Mouse (Mus musculus): ENCODE results near the gene Smpd3.

Gene Smpd3

DNA sequence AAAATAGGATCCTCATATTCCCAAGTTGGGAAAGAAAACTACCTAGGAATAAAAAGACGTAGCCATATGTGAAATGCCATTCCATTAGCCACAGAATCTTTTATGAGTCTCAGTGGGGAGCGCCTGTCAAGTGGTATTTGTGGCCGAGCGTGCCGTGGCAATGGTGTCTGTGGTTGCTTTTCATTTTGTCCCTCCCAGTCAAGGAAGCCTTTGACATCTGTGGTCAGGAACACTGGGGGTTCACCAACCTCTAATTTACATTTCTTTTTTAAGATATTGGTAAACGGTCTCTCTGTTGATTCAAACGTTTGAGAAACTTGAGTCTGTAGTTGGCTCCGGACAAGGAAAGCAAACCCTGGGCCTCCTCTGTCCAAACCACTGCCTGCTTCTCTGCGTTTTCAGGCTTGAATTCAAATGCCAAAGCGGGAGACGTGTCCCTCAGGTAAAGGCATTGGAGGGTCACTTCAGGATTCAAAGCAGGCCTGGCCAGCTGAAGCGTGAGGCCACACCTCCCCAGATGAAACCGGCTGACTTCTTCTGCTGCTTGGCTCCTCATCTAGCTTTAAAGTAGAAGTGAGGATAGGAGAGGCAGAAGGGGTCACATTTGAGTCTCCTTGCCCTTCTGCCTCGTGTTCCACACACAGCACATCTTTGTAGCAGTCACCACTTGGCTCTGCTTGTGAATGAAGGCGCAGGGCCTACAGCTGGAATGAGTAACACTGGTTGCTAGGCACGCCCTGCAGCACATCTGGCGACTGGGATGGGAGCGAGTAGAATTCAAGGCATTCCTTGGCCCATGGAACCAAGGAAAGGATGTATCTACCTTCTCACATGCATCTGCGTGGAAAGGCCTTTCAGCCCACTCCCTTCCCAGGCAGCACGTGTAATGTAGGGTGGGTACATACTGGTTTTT is 45.0 kb downstream of the Smpd3 start:
- no peak for DNase-seq (ENCODE audit: low spot score in 2 of 2)

DNA sequence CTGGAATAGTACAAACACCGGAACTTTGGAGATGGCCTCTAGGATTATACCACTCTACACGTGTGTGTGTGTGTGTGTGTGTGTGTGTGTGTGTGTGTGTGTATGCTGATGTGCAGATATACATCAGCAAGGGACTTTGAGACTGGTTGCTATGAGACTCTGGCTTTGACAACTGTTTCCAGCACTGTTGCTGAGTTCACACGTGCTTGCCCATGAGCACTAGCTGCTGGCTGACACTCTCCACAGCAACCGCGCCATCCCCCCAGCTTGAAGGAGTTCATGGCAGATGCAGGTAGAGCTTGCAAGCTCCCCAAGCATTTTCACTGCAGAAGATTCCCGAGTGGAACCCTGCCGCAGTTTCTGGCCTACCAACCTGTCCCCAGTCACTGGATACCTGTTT is 48.3 kb downstream of the Smpd3 start:
- peak in 1 of 2 experiments; percentile 67 for DNase-seq (ENCODE audit: low spot score in 2 of 2)

DNA sequence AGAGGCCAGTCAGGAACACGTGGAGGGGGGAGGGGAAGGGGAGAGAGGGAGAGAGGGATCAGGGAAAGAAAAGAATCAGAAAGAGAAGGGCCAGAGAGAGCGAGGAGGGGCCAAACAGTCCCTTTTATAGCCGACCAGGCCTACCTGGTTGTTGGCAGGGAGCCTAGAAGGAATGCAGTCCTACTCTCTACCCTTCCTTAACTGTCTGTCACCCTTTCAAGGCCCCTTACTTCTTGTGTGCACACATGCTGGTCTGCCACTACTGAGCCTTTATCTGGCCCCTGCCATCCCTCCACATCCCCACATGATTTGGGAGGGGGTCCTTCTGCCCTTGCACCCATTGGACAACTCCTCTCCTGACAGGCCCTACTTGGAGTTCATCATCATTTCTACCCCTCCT is 49.1 kb downstream of the Smpd3 start:
- no peak for DNase-seq (ENCODE audit: low spot score in 2 of 2)

DNA sequence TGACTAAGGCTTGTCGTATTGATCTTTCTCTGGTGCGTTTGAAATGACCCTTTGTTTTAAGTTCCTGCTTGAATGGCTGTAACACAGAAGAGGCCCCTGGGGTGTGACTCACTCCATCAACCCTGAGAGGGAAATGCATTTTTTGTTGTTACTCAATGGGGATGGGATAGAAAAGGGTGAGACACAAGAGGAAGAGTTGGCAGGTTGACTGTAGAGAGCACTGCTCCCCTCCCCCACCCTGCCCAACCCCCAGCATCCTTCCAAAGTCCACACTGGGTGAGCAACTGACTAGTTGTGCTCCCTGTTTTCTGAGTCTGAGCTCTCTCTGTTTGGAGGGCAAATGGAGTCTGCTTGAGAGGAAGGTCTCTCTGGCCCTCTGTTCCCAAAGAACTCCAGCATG is 50.3 kb downstream of the Smpd3 start:
- DNase-seq (ENCODE audit: low spot score in 2 of 2) = no peak

DNA sequence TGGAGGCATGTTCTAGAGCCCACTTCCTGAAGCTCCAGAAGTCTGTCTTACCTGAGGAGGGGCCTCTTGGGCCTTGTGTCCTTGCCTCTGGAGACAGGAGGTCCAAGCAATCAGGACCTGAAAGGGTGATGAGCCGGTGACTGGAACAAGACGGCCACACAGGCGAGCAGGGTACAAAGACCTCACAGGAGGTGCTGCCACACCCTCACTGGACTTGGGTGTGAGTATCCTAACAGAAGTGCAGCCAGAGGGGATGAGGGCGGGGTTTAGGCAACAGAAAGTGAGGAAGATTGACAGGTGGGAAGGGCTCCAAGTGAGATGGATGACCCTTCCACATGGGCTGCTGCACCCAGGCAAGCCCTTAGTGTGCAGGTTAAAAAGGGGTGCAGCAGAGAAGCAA is 56.9 kb downstream of the Smpd3 start:
- DNase-seq (ENCODE audit: low spot score in 2 of 2) = no peak

DNA sequence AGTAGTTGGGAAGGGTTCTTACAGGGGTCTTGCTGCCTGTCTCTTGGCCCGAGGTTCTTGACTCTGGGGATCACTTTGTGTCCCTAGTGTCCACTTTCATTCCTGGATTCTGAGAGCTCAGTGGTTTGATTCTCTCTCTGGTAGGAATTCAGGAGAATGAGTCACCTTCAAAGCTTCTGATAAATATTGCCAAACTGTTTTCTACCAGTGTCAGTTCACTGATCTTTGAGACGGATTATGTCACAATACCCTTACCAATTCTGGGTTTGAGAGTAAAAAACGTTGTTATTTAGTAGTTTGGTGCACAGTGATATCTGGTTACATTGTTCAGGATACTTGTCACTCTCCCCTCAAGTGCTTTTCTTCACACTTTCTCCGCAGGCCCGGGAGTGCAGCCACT is 57.6 kb downstream of the Smpd3 start:
- DNase-seq (ENCODE audit: low spot score in 2 of 2) = no peak

DNA sequence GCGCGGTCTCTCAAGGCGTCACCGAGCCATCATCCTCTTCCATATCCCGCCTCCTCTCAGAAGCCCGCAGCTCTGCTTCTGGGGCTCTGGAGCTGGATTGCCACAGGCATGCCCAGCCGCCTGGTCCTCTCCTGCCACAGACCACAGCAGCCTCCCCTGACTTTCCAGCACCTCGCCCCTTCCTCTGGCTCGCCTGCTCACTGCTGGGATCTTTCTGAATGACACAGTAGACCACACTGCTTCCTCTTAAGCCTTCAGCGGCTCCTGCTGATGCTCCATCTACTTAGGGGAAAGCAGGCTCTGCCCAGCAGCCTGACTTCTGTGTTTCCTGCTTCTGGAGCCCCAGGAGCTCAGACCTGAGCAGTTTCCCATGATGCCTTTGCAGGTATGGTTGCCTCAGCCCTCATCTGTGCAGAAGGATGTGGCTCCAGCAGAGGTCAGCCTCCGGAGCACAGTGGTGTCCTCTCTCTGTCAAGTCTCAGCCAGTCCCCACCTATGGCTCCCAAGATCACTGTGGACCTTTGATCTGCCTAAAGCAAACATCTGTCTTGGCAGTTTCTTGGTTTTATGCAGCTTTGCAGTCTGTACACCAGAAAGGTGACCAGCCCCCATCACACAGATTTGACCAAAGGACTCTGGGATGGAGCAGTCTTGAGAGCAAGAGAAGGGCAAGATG is 59.3 kb downstream of the Smpd3 start:
- DNase-seq (ENCODE audit: low spot score in 2 of 2) = no peak

DNA sequence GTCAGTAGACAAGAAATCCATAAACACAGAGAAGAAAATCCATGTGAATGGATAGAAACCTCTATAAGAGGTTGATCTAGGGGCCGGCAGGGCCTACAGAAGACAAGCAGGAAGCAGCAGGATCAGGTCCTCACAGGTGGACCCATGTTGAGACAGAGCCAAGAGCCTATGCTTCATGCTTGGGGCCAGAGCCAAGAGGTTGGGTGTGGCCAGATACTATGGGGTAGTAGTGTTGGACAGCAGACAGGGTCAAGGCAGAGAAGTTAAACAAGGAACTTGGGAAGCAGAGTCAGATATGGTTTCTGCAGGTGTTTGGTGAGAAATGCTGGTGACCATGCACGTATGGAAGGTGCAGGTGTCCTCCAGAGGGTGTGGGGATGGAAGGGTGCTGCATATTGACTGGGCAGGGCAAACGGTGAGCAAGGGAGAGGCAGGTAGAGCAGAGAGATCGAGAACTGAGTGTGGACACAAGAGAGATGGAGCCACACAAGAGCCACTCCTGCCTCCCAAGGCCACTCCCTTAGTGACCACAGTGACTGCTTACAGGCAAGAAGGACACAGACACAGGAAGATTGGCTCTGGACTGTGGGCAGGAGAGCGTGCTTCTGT is 61.0 kb downstream of the Smpd3 start:
- no peak for DNase-seq (ENCODE audit: low spot score in 2 of 2)

DNA sequence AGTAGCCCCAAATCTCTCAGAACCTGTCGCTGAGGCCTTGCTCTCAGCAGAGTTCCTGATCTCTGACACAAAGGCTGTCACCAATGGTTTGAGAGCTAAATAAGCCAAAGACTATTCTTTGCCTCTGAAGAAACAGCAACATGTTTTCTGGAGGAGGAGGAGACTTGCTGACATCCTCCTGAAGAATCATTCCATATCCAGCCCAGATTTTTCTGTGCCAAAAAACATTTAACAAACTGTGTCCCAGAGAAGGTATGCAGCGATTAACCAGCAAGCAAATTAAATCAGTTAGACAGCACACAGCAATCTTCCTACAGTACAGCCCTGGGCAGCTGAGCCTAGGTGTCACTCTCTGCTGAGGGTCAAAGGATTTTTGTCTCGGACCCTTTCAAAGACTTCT is 64.3 kb downstream of the Smpd3 start:
- DNase-seq (ENCODE audit: low spot score in 2 of 2) = no peak

DNA sequence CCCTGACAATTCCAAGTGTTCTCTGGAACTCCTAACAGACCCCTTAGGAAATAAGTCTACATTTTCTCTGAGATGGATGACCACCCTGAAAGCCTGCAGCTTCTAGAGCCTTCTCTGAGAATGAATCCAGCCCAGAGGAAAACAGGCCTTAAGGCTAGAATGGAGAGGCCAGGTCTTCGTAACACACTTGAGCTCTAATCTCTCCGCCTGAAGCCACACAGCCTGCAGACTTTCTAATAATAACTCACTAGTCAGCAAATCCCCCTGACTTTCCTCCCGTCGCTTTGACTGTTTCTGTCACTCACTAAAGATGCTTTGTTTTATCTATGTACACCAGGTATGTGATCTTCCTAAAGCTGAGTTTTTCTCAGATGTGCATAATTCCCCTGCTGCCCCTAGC is 66.4 kb downstream of the Smpd3 start:
- DNase-seq (ENCODE audit: low spot score in 2 of 2) = no peak

DNA sequence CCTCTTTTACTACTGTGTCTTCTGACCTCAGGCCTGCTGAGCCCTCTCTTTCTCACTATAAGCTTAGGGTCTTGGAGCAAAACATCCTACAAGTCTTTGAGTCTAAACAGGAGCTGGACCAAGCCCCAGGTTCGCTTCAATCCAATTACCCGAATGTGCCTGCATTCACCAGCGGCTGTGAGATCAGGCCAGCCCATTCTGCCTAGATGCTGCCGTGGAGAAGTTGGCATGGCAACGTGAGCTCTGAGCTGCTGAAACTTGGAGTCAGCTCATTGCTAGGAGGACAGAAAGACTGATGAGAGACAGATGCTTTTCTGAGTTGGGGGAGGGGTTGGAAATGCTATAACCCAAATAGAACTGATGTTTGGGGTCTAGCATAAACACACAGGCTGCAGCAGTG is 67.0 kb downstream of the Smpd3 start:
- peak; percentile 88 to 92 for DNase-seq (ENCODE audit: low spot score in 2 of 2)

DNA sequence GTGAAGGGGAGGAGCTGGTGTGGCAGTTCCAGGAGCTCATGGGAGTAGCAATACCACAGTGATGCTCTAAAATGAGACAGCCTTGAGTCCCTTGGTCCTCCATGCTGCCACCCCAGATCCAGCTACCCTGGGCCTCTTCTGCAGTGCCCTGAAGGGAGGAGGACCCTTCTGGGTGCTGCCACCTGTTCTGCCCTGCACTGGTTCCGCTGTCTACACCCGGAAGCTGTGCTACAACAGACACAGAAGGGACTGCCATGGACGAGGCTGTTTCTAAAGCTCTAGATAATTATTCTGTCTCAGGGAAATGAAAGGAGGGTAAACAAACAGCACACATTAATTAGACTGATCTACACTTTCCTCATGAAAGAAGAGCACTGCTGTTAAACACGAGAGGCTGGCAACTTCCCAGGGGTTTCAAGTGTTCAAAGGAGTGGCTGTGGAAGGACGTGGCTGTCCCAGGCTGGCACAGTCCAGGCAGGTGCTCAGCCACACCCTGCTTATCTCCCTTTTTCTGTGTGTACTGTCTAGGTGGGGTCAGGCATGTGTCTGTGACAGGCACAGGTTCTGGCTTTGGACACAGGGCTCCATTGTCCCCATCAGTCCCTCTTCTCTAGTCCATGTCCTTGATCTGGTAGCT is 69.0 kb downstream of the Smpd3 start:
- DNase-seq (ENCODE audit: low spot score in 2 of 2) = peak in 1 of 2 experiments; percentile 51

DNA sequence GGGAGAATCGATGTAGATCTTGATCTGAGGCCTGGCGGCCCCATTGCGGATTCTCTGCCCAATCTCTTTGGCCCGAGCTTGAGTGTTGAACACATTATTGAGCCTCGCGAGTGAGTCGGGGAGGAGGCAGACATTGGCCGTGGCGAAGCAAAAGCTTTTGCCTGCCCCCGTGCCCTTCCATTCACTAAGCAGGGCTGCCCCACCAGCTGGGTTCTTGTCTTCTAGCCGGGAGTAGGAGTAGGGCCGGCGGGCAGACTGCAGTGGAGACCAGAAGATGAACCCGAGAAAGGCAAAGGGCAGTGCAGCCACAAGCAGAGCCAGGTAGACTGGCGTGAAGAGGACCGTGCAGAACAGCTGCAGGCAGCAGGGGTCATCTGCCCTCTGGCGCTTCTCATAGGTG is 72.4 kb downstream of the Smpd3 start:
- DNase-seq (ENCODE audit: low spot score in 2 of 2) = no peak

DNA sequence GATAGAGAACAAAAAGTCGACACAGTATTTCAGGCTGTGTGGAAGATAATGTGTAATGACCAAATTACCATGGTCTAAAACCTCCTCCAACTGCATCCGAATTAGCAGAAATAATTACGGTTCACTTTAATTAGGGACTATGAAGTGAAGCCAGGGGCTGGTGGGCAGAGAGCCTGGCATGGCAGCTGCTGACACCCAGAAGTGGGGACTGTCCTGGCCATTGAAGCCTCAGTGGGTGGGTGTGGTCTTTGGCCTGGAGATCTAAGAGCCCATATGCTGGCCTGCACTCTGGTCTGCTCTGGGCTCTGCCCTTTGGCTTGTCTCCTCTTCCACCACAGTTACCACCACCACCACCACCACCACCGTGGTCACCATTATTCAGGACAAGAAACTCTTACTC is 73.9 kb downstream of the Smpd3 start:
- no peak for DNase-seq (ENCODE audit: low spot score in 2 of 2)

DNA sequence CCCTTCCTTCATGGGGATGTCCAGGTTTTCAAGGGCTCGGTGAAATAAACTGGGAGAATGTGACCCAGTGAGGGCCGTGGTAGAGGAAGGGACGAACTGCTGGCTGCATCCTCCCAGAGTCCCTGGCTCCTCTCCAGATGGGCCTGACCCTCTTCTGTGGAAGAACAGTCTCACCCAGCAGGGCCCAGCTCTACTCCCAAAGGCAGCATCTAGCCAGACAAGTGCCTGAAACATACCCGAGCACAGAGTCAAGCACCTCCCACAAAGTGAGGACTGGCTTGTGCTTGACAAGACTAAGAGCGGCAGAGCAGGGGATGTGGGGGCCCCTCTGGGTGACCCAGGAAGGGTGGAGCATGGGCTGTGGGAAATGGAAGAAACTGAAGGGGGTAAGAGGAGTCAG is 75.4 kb downstream of the Smpd3 start:
- no peak for DNase-seq (ENCODE audit: low spot score in 2 of 2)

DNA sequence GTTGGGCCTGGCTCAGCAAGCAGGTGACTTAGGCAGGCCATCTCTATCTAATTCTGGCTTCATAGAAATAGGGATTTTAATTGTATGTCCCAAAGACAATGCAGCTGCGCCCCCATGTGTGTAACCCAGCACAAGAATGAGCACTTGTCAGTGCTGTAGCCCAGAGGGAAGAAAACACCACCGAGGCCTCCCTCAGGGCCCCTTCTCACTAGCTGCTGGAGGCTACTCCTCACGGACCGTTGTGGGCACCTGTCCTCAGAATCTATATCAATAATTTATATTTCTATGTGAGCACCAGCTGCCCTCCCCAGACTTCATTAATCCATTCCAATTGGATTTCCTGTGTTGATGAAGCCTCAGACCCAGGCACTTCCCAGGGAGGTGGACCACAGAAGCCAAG is 76.9 kb downstream of the Smpd3 start:
- no peak for DNase-seq (ENCODE audit: low spot score in 2 of 2)

DNA sequence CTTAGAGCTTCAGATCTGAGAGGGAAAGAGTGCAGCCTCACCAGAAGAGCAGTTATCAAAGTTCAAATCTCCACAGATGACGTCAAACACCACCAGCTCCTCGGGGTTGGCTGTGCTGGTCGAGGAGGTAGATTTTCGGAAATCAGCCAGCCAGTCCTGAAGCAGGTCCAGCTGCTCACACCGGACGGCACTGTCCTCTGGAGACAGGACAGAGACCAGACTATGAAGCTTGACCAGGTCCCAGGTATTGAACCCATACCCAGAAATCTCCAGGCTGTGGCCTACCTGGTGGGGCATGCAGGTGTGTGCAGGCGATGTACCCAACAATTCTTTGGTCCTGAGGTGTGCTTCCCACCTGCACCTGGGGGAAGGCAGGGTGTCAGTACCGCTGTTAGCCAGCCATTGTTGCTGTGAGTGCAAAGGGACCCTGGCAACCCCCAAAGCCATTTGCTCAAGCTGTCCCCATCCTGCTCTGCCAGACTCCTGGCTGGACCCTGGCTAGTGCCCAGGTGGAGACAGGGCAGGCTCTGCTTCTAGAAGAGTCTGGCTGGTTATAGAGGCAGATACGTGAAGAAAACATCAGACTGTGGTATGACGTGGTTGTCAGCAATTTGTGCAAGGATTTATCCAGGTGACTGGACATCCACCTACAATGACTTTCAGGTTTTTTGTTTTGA is 78.1 kb downstream of the Smpd3 start:
- no peak for DNase-seq (ENCODE audit: low spot score in 2 of 2)

DNA sequence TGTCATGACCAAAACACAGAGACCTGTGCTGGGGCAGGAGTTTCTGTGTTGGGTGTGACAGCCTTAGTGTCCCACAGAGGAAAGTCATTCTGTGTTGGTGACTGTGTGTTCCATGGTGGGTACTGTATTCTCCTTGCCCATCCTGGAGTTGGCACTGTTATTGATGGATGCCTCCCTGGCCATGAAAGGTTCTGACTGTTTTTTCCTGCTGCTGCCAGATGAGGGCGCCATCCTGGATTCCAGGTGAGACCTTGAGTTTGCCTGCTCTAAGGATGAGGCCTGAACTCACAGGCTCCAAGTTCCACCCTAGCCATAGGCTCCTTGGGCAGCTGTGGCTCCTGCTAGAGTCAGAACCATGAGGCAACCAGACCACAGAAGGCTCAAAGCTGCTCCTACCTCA is 79.6 kb downstream of the Smpd3 start:
- DNase-seq (ENCODE audit: low spot score in 2 of 2) = no peak

DNA sequence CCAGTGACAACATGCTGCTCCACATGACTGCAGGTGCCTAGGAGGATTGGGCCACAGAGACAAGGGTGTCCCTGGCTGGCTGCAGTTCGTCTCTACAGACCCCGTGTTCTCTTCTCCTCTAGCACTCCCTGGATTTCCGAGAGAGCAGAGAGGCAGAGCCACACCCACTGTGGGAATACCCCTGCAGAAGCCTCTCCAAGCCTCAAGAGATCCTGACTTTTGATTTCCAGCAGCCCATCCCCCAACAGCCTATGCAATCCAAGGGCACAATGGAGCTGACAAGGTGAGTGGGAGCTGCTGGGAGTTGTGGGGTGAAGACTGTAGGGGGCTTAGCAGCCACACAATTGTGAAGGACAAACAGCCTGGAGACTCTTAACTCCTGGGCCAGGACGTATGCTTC is 87.6 kb downstream of the Smpd3 start:
- no peak for DNase-seq (ENCODE audit: low spot score in 2 of 2)

DNA sequence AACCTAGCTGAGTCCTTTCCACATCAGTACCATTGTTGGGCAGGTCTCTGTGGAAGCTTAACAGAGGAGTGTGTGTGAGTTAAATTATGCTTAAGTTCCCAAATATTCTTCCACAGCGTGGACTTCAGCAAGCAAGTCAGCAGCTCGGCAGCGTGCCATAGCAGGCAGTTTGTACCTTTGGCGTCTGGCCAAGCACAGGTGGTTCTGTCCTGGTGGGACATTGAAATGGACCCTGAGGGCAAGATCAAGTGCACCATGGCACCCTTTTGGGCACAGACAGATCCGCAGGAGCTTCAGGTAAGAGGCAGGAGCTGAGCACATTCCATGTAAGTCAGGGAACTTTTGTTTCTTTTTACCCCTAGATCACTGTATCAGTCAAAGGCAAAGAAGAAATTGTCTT is 100.7 kb downstream of the Smpd3 start:
- no peak for DNase-seq (ENCODE audit: low spot score in 2 of 2)

DNA sequence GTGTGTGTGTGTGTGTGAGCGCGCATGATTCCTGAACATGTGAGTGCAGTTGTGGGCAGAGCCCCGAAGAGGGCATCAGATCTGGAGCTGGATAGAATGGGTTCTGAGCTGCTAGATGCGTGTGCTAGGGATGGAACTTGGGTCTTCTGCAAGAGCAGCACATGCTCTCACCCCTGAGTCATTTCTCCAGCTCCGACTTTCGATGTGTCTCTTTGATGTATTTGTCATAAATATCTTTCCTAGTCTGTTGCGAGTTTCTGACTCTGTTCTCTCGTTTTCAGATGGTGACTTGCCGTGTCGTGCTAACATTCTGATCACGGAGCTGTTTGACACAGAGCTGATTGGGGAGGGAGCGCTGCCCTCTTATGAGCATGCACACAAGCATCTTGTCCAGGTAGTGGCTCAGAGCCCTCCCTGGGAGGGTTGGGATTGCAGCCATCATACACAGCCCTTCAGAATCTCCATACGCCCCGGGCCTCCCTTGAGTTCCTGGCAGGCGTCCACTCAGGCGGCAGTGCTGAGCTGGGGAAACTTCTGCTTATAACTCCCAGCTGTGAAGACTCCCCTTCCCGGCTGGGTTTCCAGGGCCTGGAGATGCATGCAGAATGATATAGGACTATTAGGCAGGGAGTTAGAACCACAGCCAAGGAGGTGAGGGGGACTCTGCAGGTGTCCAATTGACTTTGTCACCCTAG is 103.1 kb downstream of the Smpd3 start:
- DNase-seq (ENCODE audit: low spot score in 2 of 2) = no peak

All from right cerebral cortex, postnatal 10 days (tissue).